Mouse (Mus musculus) heart, adult 2 months (tissue): ENCODE measurements around the gene 1700011L22Rik. TPM values are rescaled to one million over a fixed set of nuclear protein-coding genes. Genes with fewer than 3 reads are reported as not detected.

Source experiments
- DNase-seq, 2 experiments: peaks; one replicate each; pipeline ENCODE4 v3.0.0; 2021
- H3K27ac ChIP-seq: fragments of 200-600 bp; 2 replicates; pipeline ENCODE4 v1.8.1; 2022
- H3K27me3 ChIP-seq: fragments of 200-500 bp; 2 replicates; pipeline ENCODE4 v1.6.1; 2012; ENCODE audit warnings: mild to moderate bottlenecking, low read length, inconsistent platforms, mixed read lengths; ENCODE audit not compliant: control insufficient read depth, insufficient read depth
- H3K36me3 ChIP-seq: fragments of 200-500 bp; 2 replicates; pipeline ENCODE4 v1.6.1; 2012; ENCODE audit warnings: low read length, inconsistent platforms; ENCODE audit not compliant: control insufficient read depth, insufficient read depth
- H3K4me1 ChIP-seq: fragments of 200-500 bp; 2 replicates; pipeline ENCODE4 v1.6.1; 2011; ENCODE audit warnings: low read length; ENCODE audit not compliant: control insufficient read depth, insufficient read depth
- H3K4me3 ChIP-seq: fragments of 200-600 bp; 2 replicates; pipeline ENCODE4 v1.8.1; 2022
- H3K79me2 ChIP-seq: fragments of 200-500 bp; replicated peaks from 2 replicates; pipeline ENCODE4 v1.6.1; 2012; ENCODE audit warnings: mild to moderate bottlenecking, inconsistent platforms, low read length, moderate library complexity, mixed read lengths; ENCODE audit not compliant: control insufficient read depth, insufficient read depth
- H3K9ac ChIP-seq: fragments of 200-500 bp; 2 replicates; pipeline ENCODE4 v1.6.1; 2012; ENCODE audit warnings: low read depth, mild to moderate bottlenecking, control low read depth, inconsistent platforms, low read length, mixed read lengths
- CTCF ChIP-seq: fragments of 200-600 bp; IDR thresholded peaks from 2 replicates; pipeline ENCODE4 v1.8.1; 2022; ENCODE audit warnings: antibody characterized with exemption, mild to moderate bottlenecking, moderate library complexity
- EP300 ChIP-seq: fragments of 200-500 bp; IDR thresholded peaks from 2 replicates; pipeline ENCODE4 v1.6.1; 2011; ENCODE audit warnings: low read depth, low read length, control low read depth; ENCODE audit not compliant: insufficient read depth
- POLR2A ChIP-seq: fragments of 200-500 bp; IDR thresholded peaks from 2 replicates; pipeline ENCODE4 v1.6.1; 2011; ENCODE audit warnings: mild to moderate bottlenecking, low read depth, low read length, control low read depth; ENCODE audit not compliant: insufficient read depth
- WGBS: fragments of 180-500 bp; shearing (Covaris S2); methylation state at CpG from one replicate; pipeline ENCODE4 v1.1.7; 2018; 5-methylcytosine and 5-hydroxymethylcytosine counted together
- intact Hi-C: fragments of 180-260 bp; cut with DNase I; formaldehyde crosslinking; loops from one replicate; pipeline ENCODE4 v1.15.1; 2025
- polyA plus RNA-seq: library from polyadenylated mRNA; depleted of rRNA; stranded (reverse); fragments of >200 nt; gene quantifications from 2 replicates; pipeline ENCODE4 v1.2.3, GENCODE M21; 2012; rRNA removed
- total RNA-seq, 2 experiments: library from RNA; stranded (reverse); gene quantifications; 2 replicates each; pipeline ENCODE4 v1.2.3; 2021

1700011L22Rik gene
- total and polyA plus RNA-seq, 3 experiments = not detected

- no peaks in the 10 kb centered on the region for H3K27me3 ChIP-seq
- peak overlapping the region; percentile 61 for H3K27ac ChIP-seq
- peaks cover 12% of the 10 kb centered on the region for H3K4me1 ChIP-seq
- intact Hi-C loops = no loop called here
- peak; percentile 43; the same call in 1 of the 2 replicates for TF ChIP-seq EP300
- no peak for TF ChIP-seq CTCF
- peak; percentile 72 to 80 for DNase-seq
- 0 out of 2 replicates have a peak, but pooled peaks cover 3% of the 10 kb centered on the region for H3K36me3 ChIP-seq
- H3K79me2 ChIP-seq = no peaks in the 10 kb centered on the region
- H3K4me3 ChIP-seq = peak overlapping the region; percentile 20; the same call in 1 of the 2 replicates
- H3K9ac ChIP-seq = no peak overlapping the region
- 12% methylated on average over 10 of the region's 10 CpGs for WGBS
These were observed 85.6 kb downstream of the 1700011L22Rik start for GRCm38 (mm10) chr8:79162533-79163308.

GRCm38 (mm10) chr8:79161172-79161778 lies 87.1 kb downstream of the 1700011L22Rik start:
- no peak overlapping the region for H3K27ac ChIP-seq
- no peak for TF ChIP-seq CTCF
- TF ChIP-seq EP300 = no peak
- no peak for TF ChIP-seq POLR2A
- H3K4me3 ChIP-seq = no peak overlapping the region
- intact Hi-C loops = no loop called here
- no peaks in the 10 kb centered on the region for H3K79me2 ChIP-seq
- 0 out of 2 replicates have a peak, but pooled peaks cover 3% of the 10 kb centered on the region for H3K36me3 ChIP-seq
- 87% methylated on average over 4 of the region's 4 CpGs for WGBS
- peak in 1 of 2 experiments; percentile 19 for DNase-seq
- H3K4me1 ChIP-seq = peaks cover 12% of the 10 kb centered on the region
- H3K9ac ChIP-seq = no peak overlapping the region
- H3K27me3 ChIP-seq = no peaks in the 10 kb centered on the region

Other genes starting within 250 kb of the 1700011L22Rik start
- 10 to 100 TPM; 12.8 to 15.8 TPM for gene Zfp827, start 220.1 kb downstream of the 1700011L22Rik start, total RNA-seq
- 10.5 and 17.0 TPM in 2 replicates for gene Zfp827, start 220.1 kb downstream of the 1700011L22Rik start, polyA plus RNA-seq
- gene Mmaa, start 46.4 kb upstream of the 1700011L22Rik start, total RNA-seq = 10 to 100 TPM; 44.0 to 45.9 TPM
- 15.3 and 28.0 TPM in 2 replicates for gene Mmaa, start 46.4 kb upstream of the 1700011L22Rik start, polyA plus RNA-seq
- 10 to 100 TPM; 12.7 to 14.0 TPM for gene Smad1, start 150.9 kb upstream of the 1700011L22Rik start, total RNA-seq
- 18.0 and 18.7 TPM in 2 replicates for gene Smad1, start 150.9 kb upstream of the 1700011L22Rik start, polyA plus RNA-seq